Mouse (Mus musculus): ENCODE data around the gene Irs3.

The Irs3 gene

GRCm38 (mm10) chr5:137645652-137646091 lies at the start of gene Irs3:
Irs3 (minus strand) TSS chr5:137645714.
- DNase-seq (ENCODE audit: low spot score) = peak; percentile 34

- no peak for DNase-seq (ENCODE audit: low spot score)
Measured at GRCm38 (mm10) chr5:137694796-137695195, 49.3 kb upstream of the Irs3 start.

- no peak for DNase-seq (ENCODE audit: low spot score)
Measured at GRCm38 (mm10) chr5:137691881-137692280, 46.4 kb upstream of the Irs3 start.

- DNase-seq (ENCODE audit: low spot score) = no peak
Measured at GRCm38 (mm10) chr5:137690531-137690930, 45.0 kb upstream of the Irs3 start.

GRCm38 (mm10) chr5:137689974-137690373 lies 44.5 kb upstream of the Irs3 start:
- no peak for DNase-seq (ENCODE audit: low spot score)

GRCm38 (mm10) chr5:137686127-137686790 lies 40.7 kb upstream of the Irs3 start:
- no peak for DNase-seq (ENCODE audit: low spot score)

- no peak for DNase-seq (ENCODE audit: low spot score)
Measured at GRCm38 (mm10) chr5:137685653-137686052, 40.1 kb upstream of the Irs3 start.

GRCm38 (mm10) chr5:137684294-137685123 lies 39.0 kb upstream of the Irs3 start, which contains the start of gene Agfg2:
Agfg2 (minus strand) TSS chr5:137684726.
- DNase-seq (ENCODE audit: low spot score) = peak; percentile 96

GRCm38 (mm10) chr5:137683388-137684293 lies 38.1 kb upstream of the Irs3 start:
- no peak for DNase-seq (ENCODE audit: low spot score)

- no peak for DNase-seq (ENCODE audit: low spot score)
Measured at GRCm38 (mm10) chr5:137682526-137682925, 37.0 kb upstream of the Irs3 start.

- no peak for DNase-seq (ENCODE audit: low spot score)
Measured at GRCm38 (mm10) chr5:137679726-137680125, 34.2 kb upstream of the Irs3 start.

- no peak for DNase-seq (ENCODE audit: low spot score)
Measured at GRCm38 (mm10) chr5:137678736-137679135, 33.2 kb upstream of the Irs3 start.

- DNase-seq (ENCODE audit: low spot score) = no peak
Measured at GRCm38 (mm10) chr5:137677859-137678258, 32.3 kb upstream of the Irs3 start.

GRCm38 (mm10) chr5:137674786-137675185 lies 29.3 kb upstream of the Irs3 start:
- no peak for DNase-seq (ENCODE audit: low spot score)

- DNase-seq (ENCODE audit: low spot score) = no peak
Measured at GRCm38 (mm10) chr5:137673015-137673414, 27.5 kb upstream of the Irs3 start.

- no peak for DNase-seq (ENCODE audit: low spot score)
Measured at GRCm38 (mm10) chr5:137672361-137672760, 26.8 kb upstream of the Irs3 start.

GRCm38 (mm10) chr5:137671443-137672240 lies 26.1 kb upstream of the Irs3 start:
- peak; percentile 68 for DNase-seq (ENCODE audit: low spot score)

- DNase-seq (ENCODE audit: low spot score) = no peak
Measured at GRCm38 (mm10) chr5:137670240-137670639, 24.7 kb upstream of the Irs3 start.

- DNase-seq (ENCODE audit: low spot score) = no peak
Measured at GRCm38 (mm10) chr5:137668971-137669370, 23.5 kb upstream of the Irs3 start.

GRCm38 (mm10) chr5:137663057-137663456 lies 17.5 kb upstream of the Irs3 start:
- DNase-seq (ENCODE audit: low spot score) = no peak

GRCm38 (mm10) chr5:137660064-137660688 lies 14.7 kb upstream of the Irs3 start:
- no peak for DNase-seq (ENCODE audit: low spot score)

All from ovary, postnatal 36 days (tissue).